Mouse (Mus musculus) hindbrain, postnatal 0 days (tissue): ENCODE data around the gene Gm12794. TPM values are rescaled to one million over a fixed set of nuclear protein-coding genes. Genes with fewer than 3 reads are reported as not detected.
"Not testable (repeated sequence)": the region's sequence is repeated elsewhere in the genome, so short reads cannot be mapped to it uniquely, and the experiment has no call there.

Experiments
- ATAC-seq: fragments of 200-750 bp; cut with Nextera tagmentation; 2 replicates; pipeline ENCODE4 v1.8.0; 2017; ENCODE audit warnings: mild to moderate bottlenecking, moderate TSS enrichment, moderate library complexity
- DNase-seq: peaks from one replicate; pipeline ENCODE4 v3.0.0-alpha.2; 2015; ENCODE audit warnings: low spot score
- H3K27ac ChIP-seq: fragments of 300-500 bp; sonication (generic); 2 replicates; pipeline ENCODE4 v1.5.1; 2014; ENCODE audit warnings: mild to moderate bottlenecking
- H3K27me3 ChIP-seq: fragments of 300-500 bp; sonication (generic); 2 replicates; pipeline ENCODE4 v1.6.1; 2014; ENCODE audit warnings: low read length, mixed read lengths; ENCODE audit not compliant: insufficient read depth
- H3K36me3 ChIP-seq: fragments of 300-500 bp; sonication (generic); 2 replicates; pipeline ENCODE4 v1.6.1; 2014; ENCODE audit warnings: low read length, mixed read lengths; ENCODE audit not compliant: insufficient read depth
- H3K4me1 ChIP-seq: fragments of 300-500 bp; sonication (generic); 2 replicates; pipeline ENCODE4 v1.6.1; 2014; ENCODE audit warnings: antibody characterized with exemption, low read length, mixed read lengths; ENCODE audit not compliant: insufficient read depth
- H3K4me2 ChIP-seq: fragments of 300-500 bp; sonication (generic); 2 replicates; pipeline ENCODE4 v1.6.1; 2014; ENCODE audit warnings: low read depth, mild to moderate bottlenecking, low read length, moderate library complexity, mixed read lengths
- H3K4me3 ChIP-seq: fragments of 300-500 bp; sonication (generic); 2 replicates; pipeline ENCODE4 v1.5.1; 2014; ENCODE audit warnings: low read length
- H3K9ac ChIP-seq: fragments of 300-500 bp; sonication (generic); replicated peaks from 2 replicates; pipeline ENCODE4 v1.6.1; 2014; ENCODE audit warnings: mild to moderate bottlenecking, low read length, moderate library complexity, mixed read lengths
- H3K9me3 ChIP-seq: fragments of 300-500 bp; sonication (generic); 2 replicates; pipeline ENCODE4 v1.6.1; 2016; ENCODE audit warnings: low read length, mixed read lengths
- CTCF ChIP-seq: IDR thresholded peaks from 2 replicates; pipeline ENCODE4 v1.5.1; 2016; ENCODE audit warnings: antibody characterized with exemption, control low read depth, low read depth
- WGBS: fragments of 180-500 bp; shearing (Covaris S2); extraction: QIAGEN DNeasy Blood & Tissue Kit; methylation state at CpG from one replicate; pipeline ENCODE4 v1.1.7; 2014; 5-methylcytosine and 5-hydroxymethylcytosine counted together
- polyA plus RNA-seq: library from polyadenylated mRNA; unstranded; fragments of >200 nt; fragmentation: Nextera tagmentation; extraction: Ambion mirVana; gene quantifications from 2 replicates; pipeline ENCODE4 v1.2.1, GENCODE M21; 2015
- total RNA-seq: library from RNA; depleted of rRNA; stranded (reverse); fragments of >200 nt; gene quantifications from 2 replicates; pipeline ENCODE4 v1.2.3, GENCODE M21; 2014; rRNA removed

Gm12794 gene
- total RNA-seq (not detected in 2 replicates), polyA plus RNA-seq (not detected in 2 replicates)

DNA sequence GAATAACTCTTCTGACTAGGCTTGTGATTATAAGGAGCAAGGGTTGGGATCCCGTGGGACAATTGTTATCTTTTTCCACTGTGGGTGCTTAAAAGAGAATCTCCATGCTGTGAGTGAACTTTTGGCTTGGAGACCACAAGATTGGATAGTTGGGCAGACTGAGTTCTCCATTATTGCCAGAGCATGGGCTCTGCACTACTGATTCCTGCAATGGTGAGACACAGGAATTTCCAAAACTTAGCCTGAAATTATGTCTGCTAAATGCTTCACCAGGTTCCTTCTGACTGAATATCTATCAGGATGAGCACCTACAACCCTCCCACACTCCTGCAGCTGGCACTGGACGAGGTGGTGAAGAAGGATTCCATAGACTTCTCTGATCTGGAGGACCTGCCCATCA is at the start of gene Gm12794:
Gene Gm12794 (plus strand): TSS at position 301 of the 400 bp plus-strand sequence.
- H3K4me2 ChIP-seq, H3K9ac ChIP-seq, H3K4me3 ChIP-seq, H3K27me3 ChIP-seq, H3K27ac ChIP-seq, H3K9me3 ChIP-seq, ATAC-seq, H3K4me1 ChIP-seq, H3K36me3 ChIP-seq, DNase-seq: not testable (repeated sequence)
- 86% methylated on average over 2 of the region's 2 CpGs for WGBS

DNA sequence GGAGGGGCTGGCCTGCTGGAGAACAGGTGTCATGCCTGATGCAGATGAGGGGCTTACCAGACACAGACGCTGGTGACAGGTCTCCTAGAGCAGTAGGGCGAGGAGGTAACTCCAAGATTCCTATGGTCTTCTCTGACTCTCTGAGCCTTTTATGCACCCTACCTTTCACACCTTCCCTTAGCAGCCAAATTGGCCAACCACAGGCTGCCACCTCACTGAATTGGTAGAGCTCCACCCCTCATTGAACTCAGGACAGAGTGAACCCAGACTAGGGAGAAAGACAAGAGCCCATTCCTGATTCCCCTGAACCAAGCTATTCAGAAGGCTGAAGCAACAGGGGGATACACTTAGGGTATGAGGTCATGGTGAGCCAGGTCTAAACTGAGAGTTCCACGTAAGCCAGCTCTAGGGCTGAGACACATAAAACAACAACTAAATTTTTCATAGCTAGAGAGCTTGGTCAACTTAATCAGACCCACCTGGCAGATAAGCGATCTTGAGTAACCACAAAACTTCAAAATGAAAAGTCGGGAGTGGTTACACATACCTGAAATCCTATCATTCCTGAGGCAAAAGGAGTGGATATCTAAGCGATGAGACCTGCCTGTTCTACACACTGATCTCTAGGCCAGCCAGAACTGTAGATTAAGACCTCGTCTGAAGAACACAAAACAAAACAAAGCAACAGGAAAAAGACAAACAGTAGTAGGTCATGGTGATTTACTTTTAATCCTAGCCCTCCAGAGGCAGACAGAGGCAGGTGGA is 46.4 kb upstream of the Gm12794 start, which contains the start of gene C130073F10Rik:
Gene C130073F10Rik (minus strand): TSS at position 134 of the 765 bp plus-strand sequence.
- no peak within 1 kb of the TSS for H3K4me3 ChIP-seq
- no peak within 1 kb of the TSS for H3K27ac ChIP-seq
- no peaks in the 10 kb centered on the region for H3K27me3 ChIP-seq
- H3K9ac ChIP-seq, result no peak within 1 kb of the TSS
- no peak for ATAC-seq
- no peak within 1 kb of the TSS for H3K4me2 ChIP-seq
- TF ChIP-seq CTCF, result no peak
- WGBS, result 84% methylated on average over 7 of the region's 7 CpGs
- H3K36me3 ChIP-seq, result no peaks in the 10 kb centered on the region
- no peaks in the 10 kb centered on the region for H3K9me3 ChIP-seq
- H3K4me1 ChIP-seq, result no peaks in the 10 kb centered on the region
- DNase-seq, result no peak

DNA sequence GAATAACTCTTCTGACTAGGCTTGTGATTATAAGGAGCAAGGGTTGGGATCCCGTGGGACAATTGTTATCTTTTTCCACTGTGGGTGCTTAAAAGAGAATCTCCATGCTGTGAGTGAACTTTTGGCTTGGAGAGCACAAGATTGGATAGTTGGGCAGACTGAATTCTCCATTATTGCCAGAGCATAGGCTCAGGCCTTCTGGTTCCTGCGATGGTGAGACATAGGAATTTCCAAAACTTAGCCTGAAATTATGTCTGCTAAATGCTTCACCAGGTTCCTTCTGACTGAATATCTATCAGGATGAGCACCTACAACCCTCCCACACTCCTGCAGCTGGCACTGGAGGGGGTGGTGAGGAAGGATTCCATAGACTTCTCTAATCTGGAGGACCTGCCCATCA is 31.4 kb upstream of the Gm12794 start, which contains the start of gene Gm12800:
Gene Gm12800 (plus strand): TSS at position 301 of the 400 bp plus-strand sequence.
- H3K36me3 ChIP-seq, H3K27me3 ChIP-seq, H3K9me3 ChIP-seq, H3K4me2 ChIP-seq, H3K4me1 ChIP-seq, ATAC-seq, DNase-seq, H3K27ac ChIP-seq, H3K9ac ChIP-seq, H3K4me3 ChIP-seq: not testable (repeated sequence)
- 100% methylated on average over 1 of the region's 2 CpGs for WGBS

DNA sequence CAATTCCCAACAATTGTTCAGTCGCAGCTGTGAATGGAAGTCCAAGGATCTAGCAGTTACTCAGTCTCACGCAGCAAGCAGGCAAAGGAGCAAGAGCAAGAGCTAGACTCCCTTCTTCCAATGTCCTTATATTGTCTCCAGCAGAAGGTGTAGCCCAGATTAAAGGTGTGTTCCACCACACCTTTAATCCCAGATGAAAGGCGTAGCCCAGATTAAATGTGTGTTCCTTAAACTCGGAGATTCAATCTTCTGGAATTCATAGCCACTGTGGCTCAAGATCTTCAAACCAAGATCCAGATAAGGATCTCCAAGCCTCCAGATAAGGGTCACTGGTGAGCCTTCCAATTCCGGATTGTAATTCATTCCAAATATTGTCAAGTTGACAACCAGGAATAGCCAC is 40.7 kb downstream of the Gm12794 start, which contains the start of gene Gm12790:
Gene Gm12790 (minus strand): TSS at position 101 of the 400 bp plus-strand sequence.
- H3K9ac ChIP-seq, H3K36me3 ChIP-seq, H3K4me3 ChIP-seq, H3K27me3 ChIP-seq, ATAC-seq, H3K4me1 ChIP-seq, H3K9me3 ChIP-seq, H3K27ac ChIP-seq, DNase-seq, H3K4me2 ChIP-seq: not testable (repeated sequence)
- 100% methylated on average over 1 of the region's 5 CpGs for WGBS

DNA sequence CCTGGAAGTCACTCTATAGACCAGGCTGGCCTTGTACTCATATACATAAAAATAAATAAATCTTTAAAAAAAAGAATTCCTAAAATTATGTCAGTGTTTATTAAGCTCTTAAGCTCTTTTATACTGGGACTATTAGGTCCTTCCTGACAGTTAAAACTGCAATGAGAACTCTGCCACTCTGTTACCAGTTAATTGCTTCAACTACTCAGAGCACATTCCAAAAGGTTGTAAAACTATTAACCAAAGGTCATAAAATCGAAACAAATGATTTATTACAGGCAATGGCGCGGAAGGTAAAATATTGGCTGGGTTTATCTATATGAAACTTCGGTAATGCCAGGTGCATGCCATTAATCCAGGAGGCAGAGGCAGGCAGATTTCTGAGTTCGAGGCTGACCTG is 45.5 kb downstream of the Gm12794 start:
- no peak for DNase-seq
- no peak overlapping the region for H3K4me2 ChIP-seq
- H3K27me3 ChIP-seq, result no peaks in the 10 kb centered on the region
- no peak for ATAC-seq
- WGBS, result 90% methylated on average over 5 of the region's 5 CpGs
- no peaks in the 10 kb centered on the region for H3K36me3 ChIP-seq
- TF ChIP-seq CTCF, result no peak
- no peaks in the 10 kb centered on the region for H3K4me1 ChIP-seq
- H3K9ac ChIP-seq, result no peak overlapping the region
- no peak overlapping the region for H3K4me3 ChIP-seq
- H3K27ac ChIP-seq, result no peak overlapping the region
- H3K9me3 ChIP-seq, result no peaks in the 10 kb centered on the region

DNA sequence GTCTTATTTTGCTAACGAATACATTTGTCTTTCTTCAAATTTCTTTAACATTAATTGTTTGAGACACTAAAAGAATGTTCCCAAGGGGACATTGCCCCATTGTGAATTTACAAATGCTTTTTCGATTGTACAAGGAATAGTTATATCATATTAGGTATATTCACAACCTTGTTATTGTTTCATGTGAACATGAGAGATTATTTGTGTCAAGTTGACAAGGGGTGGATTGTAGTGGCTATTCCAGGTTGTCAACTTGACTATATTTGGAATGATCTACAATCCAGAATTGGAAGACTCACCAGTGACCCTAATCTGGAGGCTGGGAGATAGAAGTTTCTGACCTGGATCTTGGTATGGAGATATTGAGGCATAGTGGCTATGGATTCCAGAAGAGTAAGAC is 46.1 kb downstream of the Gm12794 start, which contains the start of gene Gm12789:
Gene Gm12789 (plus strand): TSS at position 301 of the 400 bp plus-strand sequence.
- not testable (repeated sequence) for H3K9ac ChIP-seq, H3K4me3 ChIP-seq, H3K27ac ChIP-seq, H3K9me3 ChIP-seq, H3K27me3 ChIP-seq, H3K4me2 ChIP-seq, H3K4me1 ChIP-seq, H3K36me3 ChIP-seq, ATAC-seq, DNase-seq
- WGBS, result 90% methylated on average over 2 of the region's 2 CpGs

Other genes starting within 250 kb of the Gm12794 start
- 4.3 and 6.6 TPM in 2 replicates for gene Lepr, start 223.0 kb upstream of the Gm12794 start, total RNA-seq
- gene Lepr, start 223.0 kb upstream of the Gm12794 start, polyA plus RNA-seq, result 3.7 and 3.8 TPM in 2 replicates
- not detected in 2 replicates for gene B020004J07Rik, start 96.4 kb upstream of the Gm12794 start, total RNA-seq
- gene B020004J07Rik, start 96.4 kb upstream of the Gm12794 start, polyA plus RNA-seq, result not detected in 2 replicates
- gene C130073F10Rik, start 46.6 kb upstream of the Gm12794 start, total RNA-seq, result not detected in 2 replicates
- gene C130073F10Rik, start 46.6 kb upstream of the Gm12794 start, polyA plus RNA-seq, result not detected in 2 replicates
- not detected in 2 replicates for gene Gm12800, start 31.3 kb upstream of the Gm12794 start, total RNA-seq
- not detected in 2 replicates for gene Gm12800, start 31.3 kb upstream of the Gm12794 start, polyA plus RNA-seq
- not detected in 2 replicates for gene Gm12790, start 40.6 kb downstream of the Gm12794 start, total RNA-seq
- not detected in 2 replicates for gene Gm12790, start 40.6 kb downstream of the Gm12794 start, polyA plus RNA-seq
- gene Gm12789, start 46.2 kb downstream of the Gm12794 start, total RNA-seq, result not detected in 2 replicates
- not detected in 2 replicates for gene Gm12789, start 46.2 kb downstream of the Gm12794 start, polyA plus RNA-seq
- 62.5 and 64.7 TPM in 2 replicates for gene Pde4b, start 147.1 kb downstream of the Gm12794 start, total RNA-seq
- gene Pde4b, start 147.1 kb downstream of the Gm12794 start, polyA plus RNA-seq, result 46.2 and 46.8 TPM in 2 replicates